In genomic region chr5:134607121-134607520, GRCm38 (mm10) we compare ENCODE assay signal across 12 mouse cellular contexts. TPM values are rescaled to one million over a fixed set of nuclear protein-coding genes. Genes with fewer than 3 reads are reported as not detected.
A peak's percentile ranks its signal among the peaks of the same experiment; 100 is the strongest.
DNase-seq lines count a peak whose midpoint lies in the region; ATAC-seq lines count a peak whose summit lies in the region.
"Had no signal": no experiment of that assay in that cellular context is flagged by ENCODE, and none has a peak within 500 bp of the region (broad histone marks: within the 10 kb centered on the region; RNA-seq: fewer than 3 reads in every experiment).

No protein-coding gene starts in this region.

- H3K9me3 ChIP-seq in lung, embryonic 15.5 days: no peaks in the 10 kb centered on the region
- no peaks in the 10 kb centered on the region for H3K9me3 ChIP-seq in liver, embryonic 16.5 days (replicated peaks; ENCODE audit: control insufficient read depth, low read length)
- H3K9me3 ChIP-seq: heart, embryonic 15.5 days; stomach, embryonic 15.5 days had no signal

- no peak overlapping the region for H3K27ac ChIP-seq in lung, embryonic 15.5 days
- no peak overlapping the region; the same call in 1 of the 2 replicates for H3K27ac ChIP-seq in liver, embryonic 16.5 days (ENCODE audit: low read length)
- H3K27ac ChIP-seq: heart, embryonic 15.5 days; stomach, embryonic 15.5 days had no signal

- 47% methylated on average over 5 of the region's 5 CpGs for WGBS in lung, embryonic 15.5 days
- 16% methylated on average over 5 of the region's 5 CpGs for WGBS in liver, embryonic 16.5 days (ENCODE audit: insufficient replicate concordance)

- peak; percentile 47; the same call in 1 of the 2 replicates for ATAC-seq in lung, embryonic 15.5 days (ENCODE audit: borderline replicate concordance, extremely low read depth, low FRiP score, low TSS enrichment)
- ATAC-seq in liver, embryonic 16.5 days (ENCODE audit: low read depth): peak; percentile 30; the same call in 1 of the 2 replicates
- ATAC-seq: intestine, postnatal 0 days had no signal

- no peak overlapping the region for H3K9ac ChIP-seq in lung, embryonic 15.5 days
- no peak overlapping the region for H3K9ac ChIP-seq in liver, embryonic 16.5 days (ENCODE audit: low read depth, low read length)
- H3K9ac ChIP-seq: heart, embryonic 15.5 days; stomach, embryonic 15.5 days had no signal

- no peaks in the 10 kb centered on the region for H3K36me3 ChIP-seq in lung, embryonic 15.5 days
- H3K36me3 ChIP-seq in liver, embryonic 16.5 days (ENCODE audit: control insufficient read depth, insufficient read depth): no peaks in the 10 kb centered on the region
- H3K36me3 ChIP-seq: heart, embryonic 15.5 days; stomach, embryonic 15.5 days had no signal

- no peak overlapping the region for H3K4me3 ChIP-seq in lung, embryonic 15.5 days
- no peak overlapping the region for H3K4me3 ChIP-seq in liver, embryonic 16.5 days (ENCODE audit: low read depth, low read length)
- H3K4me3 ChIP-seq: heart, embryonic 15.5 days; stomach, embryonic 15.5 days had no signal

- H3K4me2 ChIP-seq in lung, embryonic 15.5 days: no peak overlapping the region
- no peak overlapping the region for H3K4me2 ChIP-seq in liver, embryonic 16.5 days (ENCODE audit: low read depth, low read length)
- H3K4me2 ChIP-seq: heart, embryonic 15.5 days; stomach, embryonic 15.5 days had no signal

- no peaks in the 10 kb centered on the region for H3K27me3 ChIP-seq in lung, embryonic 15.5 days
- H3K27me3 ChIP-seq in liver, embryonic 16.5 days (ENCODE audit: control insufficient read depth, insufficient read depth, low read depth, low read length): no peaks in the 10 kb centered on the region
- H3K27me3 ChIP-seq: heart, embryonic 15.5 days; stomach, embryonic 15.5 days had no signal

- DNase-seq in lung, adult 18-20 months: no peak
- DNase-seq in MEL-GATA-1-ER (ENCODE audit: extremely low read depth, low read depth): peak; percentile 67
- peak; percentile 30 for DNase-seq in skeletal muscle tissue, adult 2 months (ENCODE audit: low read depth, low spot score)
- DNase-seq in urinary bladder, postnatal 4 days (ENCODE audit: low spot score in 2 of 2): no peak
- no peak for DNase-seq in testis, postnatal 10 days (ENCODE audit: low spot score)
- DNase-seq: adrenal gland, postnatal 36 days; cerebellum, postnatal 25 days had no signal

- peaks cover 4% of the 10 kb centered on the region; the same call in 1 of the 2 replicates for H3K4me1 ChIP-seq in lung, embryonic 15.5 days
- H3K4me1 ChIP-seq in liver, embryonic 16.5 days (ENCODE audit: control insufficient read depth, low read depth, low read length): no peaks in the 10 kb centered on the region; the same call in 1 of the 2 replicates
- H3K4me1 ChIP-seq: heart, embryonic 15.5 days; stomach, embryonic 15.5 days had no signal

RNA-seq across cellular contexts. Expression of gene Lat2, which starts 7.7 kb away (rescaled TPM):
- polyA plus RNA-seq in lung, embryonic 15.5 days (2015; fragmentation: Nextera tagmentation; extraction: Ambion mirVana): 2.6 and 2.9 TPM in 2 replicates
- 1.7 and 2.9 TPM in 2 replicates for polyA plus RNA-seq in liver, embryonic 16.5 days (2015; fragmentation: Nextera tagmentation; extraction: Ambion mirVana)

RNA-seq across cellular contexts. Expression of gene Rfc2, which starts 26.0 kb away (rescaled TPM):
- 292 and 304 TPM in 2 replicates for polyA plus RNA-seq in lung, embryonic 15.5 days (2015; fragmentation: Nextera tagmentation; extraction: Ambion mirVana)
- polyA plus RNA-seq in liver, embryonic 16.5 days (2015; fragmentation: Nextera tagmentation; extraction: Ambion mirVana): 130 and 141 TPM in 2 replicates

RNA-seq across cellular contexts. Expression of gene Eif4h, which starts 32.2 kb away (rescaled TPM):
- 506 and 532 TPM in 2 replicates for polyA plus RNA-seq in lung, embryonic 15.5 days (2015; fragmentation: Nextera tagmentation; extraction: Ambion mirVana)
- 167 TPM in 2 replicates for polyA plus RNA-seq in liver, embryonic 16.5 days (2015; fragmentation: Nextera tagmentation; extraction: Ambion mirVana)

RNA-seq across cellular contexts. Expression of gene Syna, which starts 47.1 kb away (rescaled TPM):
- 0.19 and 0.33 TPM in 2 replicates for polyA plus RNA-seq in lung, embryonic 15.5 days (2015; fragmentation: Nextera tagmentation; extraction: Ambion mirVana)
- polyA plus RNA-seq in liver, embryonic 16.5 days (2015; fragmentation: Nextera tagmentation; extraction: Ambion mirVana): not detected in 2 replicates

RNA-seq across cellular contexts. Expression of gene Clip2, which starts 54.9 kb away (rescaled TPM):
- polyA plus RNA-seq in lung, embryonic 15.5 days (2015; fragmentation: Nextera tagmentation; extraction: Ambion mirVana): 4.6 TPM in 2 replicates
- polyA plus RNA-seq in liver, embryonic 16.5 days (2015; fragmentation: Nextera tagmentation; extraction: Ambion mirVana): 0.43 and 0.48 TPM in 2 replicates

Comparison
In these comparisons a context has a peak if more than half of its experiments do, and no peak if none do; other contexts are left out.
1. DNase-seq: peak in MEL-GATA-1-ER (single experiment) and skeletal muscle tissue, adult 2 months (single experiment); none in lung, adult 18-20 months (0 of 2), urinary bladder, postnatal 4 days (0 of 2) and testis, postnatal 10 days (single experiment).